Mouse (Mus musculus) urinary bladder, adult 2 months (tissue): Measurements from ENCODE around the gene Gtpbp3. TPM values are rescaled to one million over a fixed set of nuclear protein-coding genes. Genes with fewer than 3 reads are reported as not detected.
A peak's percentile ranks its signal among the peaks of the same experiment; 100 is the strongest.
"Not testable (repeated sequence)": the region's sequence is repeated elsewhere in the genome, so short reads cannot be mapped to it uniquely, and the experiment has no call there.

Experiments
- DNase-seq: peaks from one replicate; pipeline ENCODE4 v3.0.0; 2022; ENCODE audit warnings: low spot score
- polyA plus RNA-seq: library from polyadenylated mRNA; depleted of rRNA; stranded (reverse); fragments of >200 nt; gene quantifications from 2 replicates; pipeline ENCODE4 v1.2.3, GENCODE M21; 2012; rRNA removed

The Gtpbp3 gene
- polyA plus RNA-seq, 1 experiment, result 25.5 TPM

DNA sequence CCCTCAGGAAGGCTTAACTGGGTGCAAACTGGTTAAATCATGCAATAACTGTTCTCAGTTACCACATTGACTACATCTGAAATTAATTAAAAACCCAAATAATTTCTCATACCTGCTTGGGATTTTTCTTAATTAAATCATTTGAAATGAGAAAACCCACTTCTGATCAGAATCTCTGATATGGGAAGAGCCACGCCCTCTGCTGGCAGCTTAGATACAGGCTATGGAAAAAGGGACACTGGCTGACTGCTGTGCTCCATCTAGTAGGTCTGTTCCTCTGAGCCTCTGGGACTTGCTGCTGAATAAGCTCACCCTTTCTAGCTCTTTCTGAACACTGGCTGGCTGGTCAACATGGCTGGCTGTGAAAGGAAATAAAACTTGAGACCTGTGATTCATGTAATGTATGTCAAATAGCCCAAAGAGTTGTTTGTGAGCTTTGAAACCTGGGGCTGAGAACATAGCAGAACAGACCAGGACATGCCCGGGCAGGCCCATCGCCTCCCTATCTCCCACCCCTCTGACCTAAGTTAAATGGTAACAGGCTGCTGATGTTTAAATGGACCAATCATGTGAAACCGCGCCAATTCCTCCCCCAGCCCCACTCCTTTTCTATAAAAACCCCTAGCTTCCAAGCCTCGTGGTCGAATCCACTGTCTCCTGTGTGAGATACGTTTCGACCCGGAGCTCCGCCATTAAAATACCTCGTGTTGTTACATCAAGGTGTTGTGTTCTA lies 43.0 kb downstream of the Gtpbp3 start:
- not testable (repeated sequence) for DNase-seq

GRCm38 (mm10) chr8:71534263-71534810 lies 46.4 kb downstream of the Gtpbp3 start:
- no peak for DNase-seq

DNA sequence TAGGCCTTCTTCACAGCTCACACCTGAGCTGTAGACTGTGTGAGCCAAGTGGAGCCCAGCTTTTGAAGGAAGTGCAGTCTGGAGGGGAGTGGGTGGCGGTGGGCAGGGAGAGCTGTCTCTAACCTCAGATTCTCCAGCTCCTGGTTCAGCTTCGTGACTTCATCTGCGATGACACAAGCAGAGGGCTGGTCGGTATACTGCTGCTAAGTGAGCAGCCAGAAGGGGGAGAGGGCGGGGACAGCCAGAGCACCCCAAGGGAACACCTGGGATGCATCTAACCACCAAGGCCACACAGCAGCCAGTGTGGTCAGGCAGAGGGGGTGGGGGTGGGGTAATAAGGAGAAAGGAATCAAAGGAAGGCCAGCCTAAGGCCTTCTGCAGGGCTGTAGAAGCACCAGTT lies 47.8 kb downstream of the Gtpbp3 start:
- no peak for DNase-seq

GRCm38 (mm10) chr8:71537028-71537867 lies 49.3 kb downstream of the Gtpbp3 start, which contains the start of gene Bst2:
Gene Bst2 (minus strand): TSS chr8:71537456.
- peak; percentile 57 for DNase-seq

DNA sequence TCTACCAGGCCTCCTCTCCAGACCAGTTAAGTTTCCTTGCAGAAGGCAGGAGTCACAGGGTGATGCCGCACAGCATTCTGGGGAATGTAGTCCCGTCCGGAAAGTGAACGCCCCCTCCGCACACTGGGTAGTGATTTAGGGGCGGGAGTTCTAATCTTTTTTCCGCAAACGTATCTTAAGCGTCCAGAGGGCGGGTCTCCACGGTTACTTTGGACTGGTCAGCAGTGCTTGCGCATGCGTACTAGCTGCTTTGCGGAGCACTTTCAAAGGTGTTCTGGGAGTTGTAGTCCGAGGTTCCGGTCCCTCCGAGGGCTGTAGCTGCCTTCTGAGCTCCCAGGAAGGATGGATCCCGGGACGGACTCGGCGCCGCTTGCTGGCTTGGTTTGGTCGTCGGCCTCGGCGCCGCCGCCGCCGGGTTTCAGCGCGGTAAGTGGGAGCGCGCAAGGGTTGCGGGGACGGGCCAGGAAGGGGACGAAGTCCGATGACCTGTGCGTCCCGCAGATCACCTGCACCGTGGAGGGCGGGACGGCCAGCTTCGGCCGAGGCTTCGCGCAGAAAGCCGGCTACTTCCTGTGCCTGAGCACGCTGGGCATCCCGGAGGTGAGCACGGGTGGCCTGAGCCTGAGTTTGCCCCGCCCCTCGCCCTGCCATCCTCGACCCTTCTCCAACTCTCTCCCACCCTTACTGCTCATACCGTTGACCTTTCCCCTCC lies 54.9 kb downstream of the Gtpbp3 start, which contains the start of gene Mvb12a:
TSS of gene Mvb12a (plus strand) at position 291 of the 712 bp plus-strand sequence.
- DNase-seq, result peak; percentile 73

DNA sequence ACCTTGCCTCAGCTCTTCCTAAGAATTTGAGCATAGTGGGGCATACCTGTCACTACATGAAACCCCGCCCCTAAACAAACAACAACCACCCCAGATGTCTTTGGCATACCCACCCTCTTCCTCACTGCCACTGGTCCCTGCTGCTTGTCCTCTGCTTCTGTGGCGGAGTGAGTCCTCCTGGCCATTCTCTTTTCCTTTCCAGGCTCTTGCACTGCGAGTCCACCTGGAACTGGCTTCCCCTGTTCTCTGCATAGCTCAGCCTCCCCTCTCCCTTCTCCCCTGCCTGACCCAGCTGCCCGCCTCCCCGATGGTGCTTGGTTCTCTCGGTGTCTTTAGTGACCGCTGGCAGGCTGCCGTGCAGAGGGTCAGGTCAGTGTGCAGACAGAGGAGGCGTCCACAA lies 55.9 kb downstream of the Gtpbp3 start:
- DNase-seq, result no peak

DNA sequence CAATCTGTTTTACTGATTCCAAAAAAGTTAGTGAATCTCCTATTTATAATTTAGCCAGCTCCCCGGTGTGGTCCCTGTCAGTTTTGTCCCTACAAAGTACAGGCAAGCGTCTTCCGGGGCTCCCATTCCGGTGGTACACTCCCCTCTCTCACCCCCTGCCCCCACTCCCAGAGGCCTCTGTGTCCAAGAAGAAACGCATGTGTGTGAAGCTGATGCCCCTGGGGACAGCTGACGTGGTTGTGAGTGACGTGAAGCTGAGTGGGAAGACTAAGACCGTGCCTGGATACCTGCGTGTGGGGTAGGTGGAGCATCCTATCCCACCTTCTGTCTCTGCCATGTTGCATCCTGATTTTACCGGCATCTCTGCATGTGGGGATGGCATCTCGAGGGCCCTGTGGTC lies 57.1 kb downstream of the Gtpbp3 start:
- no peak for DNase-seq

DNA sequence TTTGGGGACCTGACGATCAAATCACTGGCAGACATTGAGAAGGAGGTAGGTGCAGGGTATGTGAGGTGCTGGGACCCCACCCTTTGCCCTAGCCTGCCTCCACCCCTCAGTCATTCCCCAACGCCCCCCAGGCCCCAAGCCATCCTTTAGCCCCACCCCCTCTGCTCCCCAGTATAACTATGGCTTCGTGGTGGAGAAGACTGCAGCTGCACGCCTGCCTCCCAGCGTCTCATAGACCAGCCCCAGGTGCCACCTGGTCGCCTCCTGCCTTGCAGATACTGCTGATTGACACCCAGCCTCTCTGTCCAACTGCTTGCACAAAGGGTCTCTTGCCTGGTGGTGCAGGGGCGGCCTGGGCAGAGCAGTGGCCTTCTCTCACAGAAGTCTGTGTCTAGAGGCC lies 59.7 kb downstream of the Gtpbp3 start:
- no peak for DNase-seq

Other genes with a start within 250 kb of the Gtpbp3 start
- gene Myo9b, start 215.4 kb upstream of the Gtpbp3 start, polyA plus RNA-seq, result 12.4 and 23.8 TPM in 2 replicates
- gene Haus8, start 215.2 kb upstream of the Gtpbp3 start, polyA plus RNA-seq, result 7.6 and 8.4 TPM in 2 replicates
- 218 and 244 TPM in 2 replicates for gene Use1, start 121.3 kb upstream of the Gtpbp3 start, polyA plus RNA-seq
- 10.3 and 12.0 TPM in 2 replicates for gene Ocel1, start 116.8 kb upstream of the Gtpbp3 start, polyA plus RNA-seq
- 65.7 and 75.0 TPM in 2 replicates for gene Nr2f6, start 106.1 kb upstream of the Gtpbp3 start, polyA plus RNA-seq
- 22.0 and 23.9 TPM in 2 replicates for gene Ushbp1, start 92.3 kb upstream of the Gtpbp3 start, polyA plus RNA-seq
- gene Babam1, start 91.2 kb upstream of the Gtpbp3 start, polyA plus RNA-seq, result 87.3 and 92.4 TPM in 2 replicates
- 1.9 and 2.6 TPM in 2 replicates for gene Ankle1, start 82.1 kb upstream of the Gtpbp3 start, polyA plus RNA-seq
- gene Abhd8, start 24.4 kb upstream of the Gtpbp3 start, polyA plus RNA-seq, result 43.8 and 49.5 TPM in 2 replicates
- gene Mrpl34, start 23.1 kb upstream of the Gtpbp3 start, polyA plus RNA-seq, result 38.5 and 45.3 TPM in 2 replicates
- 56.7 and 67.3 TPM in 2 replicates for gene Dda1, start 18.9 kb upstream of the Gtpbp3 start, polyA plus RNA-seq
- gene Ano8, start 2.1 kb upstream of the Gtpbp3 start, polyA plus RNA-seq, result 22.1 and 23.9 TPM in 2 replicates
- gene Plvap, start 23.6 kb downstream of the Gtpbp3 start, polyA plus RNA-seq, result 59.3 and 67.0 TPM in 2 replicates
- gene Ccdc194, start 37.6 kb downstream of the Gtpbp3 start, polyA plus RNA-seq, result 0.12 TPM in 2 replicates
- 110 and 117 TPM in 2 replicates for gene Bst2, start 49.4 kb downstream of the Gtpbp3 start, polyA plus RNA-seq
- 96.1 and 115 TPM in 2 replicates for gene Mvb12a, start 54.8 kb downstream of the Gtpbp3 start, polyA plus RNA-seq
- gene Tmem221, start 70.8 kb downstream of the Gtpbp3 start, polyA plus RNA-seq, result 2.3 and 3.0 TPM in 2 replicates
- gene Nxnl1, start 78.5 kb downstream of the Gtpbp3 start, polyA plus RNA-seq, result 0.01 and 0.04 TPM in 2 replicates
- gene Slc27a1, start 80.8 kb downstream of the Gtpbp3 start, polyA plus RNA-seq, result 57.3 and 63.8 TPM in 2 replicates
- gene Pgls, start 104.1 kb downstream of the Gtpbp3 start, polyA plus RNA-seq, result 41.7 and 60.4 TPM in 2 replicates
- gene Fam129c, start 109.5 kb downstream of the Gtpbp3 start, polyA plus RNA-seq, result 3.1 and 3.7 TPM in 2 replicates
- gene Colgalt1, start 122.9 kb downstream of the Gtpbp3 start, polyA plus RNA-seq, result 124 and 144 TPM in 2 replicates
- 0.44 and 0.47 TPM in 2 replicates for gene Unc13a, start 183.7 kb downstream of the Gtpbp3 start, polyA plus RNA-seq
- gene Jak3, start 188.2 kb downstream of the Gtpbp3 start, polyA plus RNA-seq, result 14.9 and 17.1 TPM in 2 replicates
- gene Insl3, start 201.1 kb downstream of the Gtpbp3 start, polyA plus RNA-seq, result 7.7 and 11.7 TPM in 2 replicates
- 4.8 and 7.4 TPM in 2 replicates for gene B3gnt3, start 213.7 kb downstream of the Gtpbp3 start, polyA plus RNA-seq
- 4.5 and 5.3 TPM in 2 replicates for gene Fcho1, start 237.6 kb downstream of the Gtpbp3 start, polyA plus RNA-seq